Mouse (Mus musculus): ENCODE measurements around the gene Gm42906.

DNA sequence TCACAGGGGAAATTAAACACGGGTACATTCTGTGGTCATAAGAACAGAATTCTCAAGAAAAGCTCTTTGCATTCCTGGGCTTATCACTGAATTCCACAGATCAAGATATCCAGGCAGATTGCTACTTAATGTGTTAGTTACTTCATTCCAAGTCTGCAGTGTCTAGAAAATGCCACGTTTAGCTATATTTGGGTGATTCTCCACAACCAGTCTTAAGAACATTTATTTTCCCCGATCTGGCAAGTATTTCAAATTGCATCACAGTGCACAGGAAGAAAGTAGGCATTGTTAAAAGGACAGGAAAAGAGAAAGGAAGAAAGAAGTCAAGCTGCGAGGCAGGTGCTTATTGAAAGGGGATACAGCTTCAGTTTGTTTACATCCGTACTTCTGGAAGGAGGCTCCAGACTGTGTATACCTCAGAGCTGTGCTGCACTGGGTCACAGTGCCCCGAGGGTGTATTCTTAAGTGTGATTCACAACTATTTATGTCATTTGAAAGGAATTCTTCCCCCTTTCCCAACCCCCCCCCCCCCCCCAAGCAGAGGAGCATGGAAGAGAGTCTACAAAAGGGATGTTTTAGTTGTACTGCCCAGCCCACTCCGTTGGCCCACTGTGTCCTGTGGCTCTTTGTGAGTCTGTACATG lies 373.7 kb downstream of the Gm42906 start:
- TF ChIP-seq CTCF (IDR thresholded peaks at IDR 0.05; ENCODE audit: extremely low read depth, insufficient read length, insufficient replicate concordance, low read depth, low read length) (no peak), POLR2A (IDR thresholded peaks at IDR 0.05; ENCODE audit: low read depth, low read length) (no peak)
